Mouse (Mus musculus): ENCODE measurements around the gene Rrp36.

Gene Rrp36

GRCm38 (mm10) chr17:46618394-46618768, 55.8 kb downstream of the Rrp36 start:
- no peak for DNase-seq (ENCODE audit: low read depth, low spot score)

GRCm38 (mm10) chr17:46617799-46618198, 56.4 kb downstream of the Rrp36 start:
- no peak for DNase-seq (ENCODE audit: low read depth, low spot score)
